Mouse (Mus musculus): Measurements from ENCODE around the gene Zfp599. TPM values are rescaled to one million over a fixed set of nuclear protein-coding genes. Genes with fewer than 3 reads are reported as not detected.
"Not testable (repeated sequence)": the region's sequence is repeated elsewhere in the genome, so short reads cannot be mapped to it uniquely, and the experiment has no call there.

Zfp599 gene
- 0.09 and 0.18 TPM in 2 replicates for polyA plus RNA-seq (2012; rRNA removed)

DNA sequence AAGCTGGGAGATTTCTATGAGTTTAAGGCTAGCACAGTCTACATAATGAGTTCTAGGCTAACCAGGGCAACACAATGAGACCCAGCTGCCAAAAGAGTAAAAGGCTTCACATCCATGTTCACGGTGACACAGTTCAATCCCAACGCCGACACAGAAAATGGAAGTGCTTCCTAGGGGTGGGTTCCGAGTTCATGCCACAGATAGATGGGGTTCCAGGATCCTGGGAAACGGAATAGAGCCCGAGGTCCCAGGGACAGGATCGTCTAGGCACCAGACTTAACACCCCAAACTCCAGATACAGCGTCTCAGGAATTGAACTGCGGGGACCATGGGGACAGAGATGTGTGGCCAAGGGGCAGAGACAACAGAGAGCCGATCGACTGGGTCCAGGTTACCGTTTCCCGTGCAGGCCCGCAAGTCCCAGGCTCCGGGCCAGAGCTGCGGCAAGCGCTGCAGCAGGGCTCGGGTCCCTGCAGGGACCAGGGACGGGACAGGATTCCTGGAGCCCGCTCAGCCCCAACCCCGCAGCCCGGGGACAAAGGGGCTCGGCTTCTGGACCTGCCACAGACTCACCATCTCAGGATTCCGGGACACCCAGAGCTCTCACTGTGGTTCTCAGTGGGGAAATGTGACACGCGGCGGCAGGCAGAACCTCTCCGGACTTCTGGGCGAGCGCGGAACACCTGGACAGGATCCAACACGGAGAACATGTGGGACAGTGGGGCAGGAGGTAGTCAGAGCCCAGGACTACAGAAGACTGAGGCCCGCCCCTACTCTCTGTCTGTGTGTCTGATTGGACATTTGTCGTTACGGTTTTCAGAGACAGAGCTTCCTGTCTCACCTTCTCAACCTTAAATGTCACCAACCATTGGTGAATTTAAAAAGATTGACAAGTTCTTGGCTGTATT, at the start of gene Zfp599:
TSS of gene Zfp599 (minus strand) at position 712 of the 908 bp plus-strand sequence.
- no peaks in the 10 kb centered on the region for H3K4me1 ChIP-seq (ENCODE audit: control insufficient read depth, insufficient read depth, low read length)
- WGBS: under 1% methylated on average over 35 of the region's 35 CpGs
- H3K4me3 ChIP-seq (replicated peaks; ENCODE audit: extremely low read depth, low read depth, low read length): peak within 1 kb of the TSS; percentile 69
- peak; percentile 59 for DNase-seq
- TF ChIP-seq POLR2A (IDR thresholded peaks at IDR 0.05; ENCODE audit: borderline replicate concordance, extremely low read depth, low read depth, low read length) (no peak), CTCF (IDR thresholded peaks at IDR 0.05; ENCODE audit: insufficient read depth, low read length) (no peak)

DNA sequence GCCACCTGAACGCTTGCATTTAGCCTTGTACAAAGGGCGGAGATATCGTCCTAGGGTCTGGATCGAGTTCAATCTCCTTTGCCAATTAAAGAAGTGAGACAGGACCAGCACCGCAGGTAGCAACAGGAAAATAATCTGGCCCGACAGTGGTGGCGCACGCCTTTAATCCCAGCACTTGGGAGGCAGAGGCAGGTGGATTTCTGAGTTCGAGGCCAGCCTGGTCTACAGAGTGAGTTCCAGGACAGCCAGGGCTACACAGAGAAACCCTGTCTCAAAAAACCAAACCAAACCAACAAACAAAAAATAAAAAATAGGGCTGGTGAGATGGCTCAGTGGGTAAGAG, 48.2 kb upstream of the Zfp599 start:
- WGBS: 12% methylated on average over 9 of the region's 9 CpGs
- H3K4me3 ChIP-seq (replicated peaks; ENCODE audit: extremely low read depth, low read depth, low read length): peak overlapping the region; percentile 89
- not testable (repeated sequence) for DNase-seq; H3K4me1 ChIP-seq (ENCODE audit: control insufficient read depth, insufficient read depth, low read length)

DNA sequence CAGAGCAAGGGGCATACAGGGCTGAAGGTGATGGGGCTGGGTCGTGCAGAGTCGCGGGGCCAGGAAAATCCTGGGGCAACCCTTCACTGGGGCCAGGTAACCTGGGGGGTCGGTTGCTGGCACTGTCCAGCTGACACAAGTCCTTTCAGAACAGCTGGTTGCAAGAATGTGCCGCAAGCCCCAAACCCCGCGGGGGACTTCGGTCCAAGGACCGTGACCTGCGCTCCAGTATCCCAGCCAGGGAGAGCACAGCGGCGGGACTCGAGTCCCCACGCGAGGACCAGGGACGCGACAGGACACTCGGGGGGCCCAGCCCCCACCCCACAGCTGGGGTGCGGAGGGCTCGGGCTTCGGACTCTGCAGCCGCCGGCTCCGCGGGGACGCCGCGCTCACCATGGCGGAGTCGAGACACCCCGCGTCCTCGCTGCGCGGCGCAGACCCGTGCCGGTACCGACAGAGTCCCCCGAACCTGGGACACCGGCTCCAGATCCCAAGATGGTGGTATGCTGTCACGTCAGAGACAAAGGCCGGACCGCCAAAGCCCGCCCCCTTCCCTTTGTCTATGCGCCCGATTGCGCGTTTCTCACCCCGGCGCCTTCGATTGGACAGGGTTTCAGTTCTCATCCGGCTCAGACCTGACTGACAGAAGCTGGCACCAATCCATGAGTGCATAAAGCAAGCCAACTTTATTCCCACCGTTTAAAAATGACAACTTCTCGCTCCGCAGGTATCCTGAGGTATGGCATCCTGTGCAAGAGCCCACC, 47.6 kb upstream of the Zfp599 start, which contains the start of gene Zfp810:
TSS of gene Zfp810 (minus strand) at position 493 of the 764 bp plus-strand sequence.
- DNase-seq: peak; percentile 86
- H3K4me3 ChIP-seq (replicated peaks; ENCODE audit: extremely low read depth, low read depth, low read length): peak within 1 kb of the TSS; percentile 89
- WGBS: under 1% methylated on average over 56 of the region's 56 CpGs
- TF ChIP-seq POLR2A (IDR thresholded peaks at IDR 0.05; ENCODE audit: borderline replicate concordance, extremely low read depth, low read depth, low read length) (peak; percentile 76; the same call in 1 of the 2 replicates), CTCF (IDR thresholded peaks at IDR 0.05; ENCODE audit: insufficient read depth, low read length) (no peak)
- no peaks in the 10 kb centered on the region; the same call in 1 of the 2 replicates for H3K4me1 ChIP-seq (ENCODE audit: control insufficient read depth, insufficient read depth, low read length)

DNA sequence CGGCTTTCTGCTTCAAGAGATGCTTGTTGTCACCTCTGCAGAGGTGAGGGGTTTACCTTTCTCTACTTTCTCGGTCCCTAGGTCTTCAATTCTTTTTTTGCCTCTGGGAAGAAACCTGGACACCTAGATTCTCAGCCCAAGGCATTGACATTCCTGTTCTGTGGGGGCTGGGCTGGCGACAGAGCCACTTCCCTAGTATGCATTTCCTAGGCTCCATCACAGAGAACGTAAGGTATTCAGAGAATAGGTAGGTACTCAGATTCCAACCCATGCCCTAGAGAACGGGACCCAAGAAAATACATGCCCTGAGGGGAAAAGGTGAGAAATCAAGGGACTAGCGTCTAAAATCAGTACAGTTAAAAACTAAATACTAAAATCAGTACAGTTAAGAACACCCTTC, 47.0 kb upstream of the Zfp599 start:
- peak overlapping the region; percentile 89 for H3K4me3 ChIP-seq (replicated peaks; ENCODE audit: extremely low read depth, low read depth, low read length)
- WGBS: 17% methylated on average over 6 of the region's 6 CpGs
- TF ChIP-seq POLR2A (IDR thresholded peaks at IDR 0.05; ENCODE audit: borderline replicate concordance, extremely low read depth, low read depth, low read length) (no peak), CTCF (IDR thresholded peaks at IDR 0.05; ENCODE audit: insufficient read depth, low read length) (no peak)
- no peaks in the 10 kb centered on the region; the same call in 1 of the 2 replicates for H3K4me1 ChIP-seq (ENCODE audit: control insufficient read depth, insufficient read depth, low read length)
- no peak for DNase-seq

- Histone ChIP-seq H3K4me3 (replicated peaks; ENCODE audit: extremely low read depth, low read depth, low read length) (no peak overlapping the region), H3K4me1 (ENCODE audit: control insufficient read depth, insufficient read depth, low read length) (no peaks in the 10 kb centered on the region; the same call in 1 of the 2 replicates)
- WGBS: 91% methylated on average over 1 of the region's 1 CpGs
- TF ChIP-seq CTCF (IDR thresholded peaks at IDR 0.05; ENCODE audit: insufficient read depth, low read length) (no peak), POLR2A (IDR thresholded peaks at IDR 0.05; ENCODE audit: borderline replicate concordance, extremely low read depth, low read depth, low read length) (no peak)
- no peak for DNase-seq
Measured at GRCm38 (mm10) chr9:22302199-22302598, 42.5 kb upstream of the Zfp599 start.

- Histone ChIP-seq H3K4me3 (replicated peaks; ENCODE audit: extremely low read depth, low read depth, low read length) (no peak overlapping the region), H3K4me1 (ENCODE audit: control insufficient read depth, insufficient read depth, low read length) (no peaks in the 10 kb centered on the region)
- TF ChIP-seq CTCF (IDR thresholded peaks at IDR 0.05; ENCODE audit: insufficient read depth, low read length) (no peak), POLR2A (IDR thresholded peaks at IDR 0.05; ENCODE audit: borderline replicate concordance, extremely low read depth, low read depth, low read length) (no peak)
- DNase-seq: no peak
- 99% methylated on average over 4 of the region's 4 CpGs for WGBS
Measured at GRCm38 (mm10) chr9:22278733-22279132, 19.0 kb upstream of the Zfp599 start.

- no peak for DNase-seq
- Histone ChIP-seq H3K4me1 (ENCODE audit: control insufficient read depth, insufficient read depth, low read length) (no peaks in the 10 kb centered on the region), H3K4me3 (replicated peaks; ENCODE audit: extremely low read depth, low read depth, low read length) (no peak overlapping the region)
- TF ChIP-seq POLR2A (IDR thresholded peaks at IDR 0.05; ENCODE audit: borderline replicate concordance, extremely low read depth, low read depth, low read length) (no peak), CTCF (IDR thresholded peaks at IDR 0.05; ENCODE audit: insufficient read depth, low read length) (no peak)
- WGBS: 90% methylated on average over 1 of the region's 1 CpGs
Measured at GRCm38 (mm10) chr9:22268886-22269285, 9.2 kb upstream of the Zfp599 start.

GRCm38 (mm10) chr9:22262611-22263010, 2.9 kb upstream of the Zfp599 start:
- no peak for DNase-seq
- no peak for TF ChIP-seq POLR2A (IDR thresholded peaks at IDR 0.05; ENCODE audit: borderline replicate concordance, extremely low read depth, low read depth, low read length)
- TF ChIP-seq CTCF (IDR thresholded peaks at IDR 0.05; ENCODE audit: insufficient read depth, low read length): no peak
- Histone ChIP-seq H3K4me3 (replicated peaks; ENCODE audit: extremely low read depth, low read depth, low read length) (no peak overlapping the region), H3K4me1 (ENCODE audit: control insufficient read depth, insufficient read depth, low read length) (no peaks in the 10 kb centered on the region)
- WGBS: 90% methylated on average over 10 of the region's 10 CpGs

- H3K4me3 ChIP-seq (replicated peaks; ENCODE audit: extremely low read depth, low read depth, low read length): no peak overlapping the region
- H3K4me1 ChIP-seq (ENCODE audit: control insufficient read depth, insufficient read depth, low read length): no peaks in the 10 kb centered on the region
- DNase-seq: no peak
- TF ChIP-seq CTCF (IDR thresholded peaks at IDR 0.05; ENCODE audit: insufficient read depth, low read length) (no peak), POLR2A (IDR thresholded peaks at IDR 0.05; ENCODE audit: borderline replicate concordance, extremely low read depth, low read depth, low read length) (no peak)
- 59% methylated on average over 1 of the region's 1 CpGs for WGBS
Measured at GRCm38 (mm10) chr9:22261594-22261993, 1.9 kb upstream of the Zfp599 start.

Measured in lung, adult 2 months (tissue).